Mouse (Mus musculus) erythroblast, adult 5-6 weeks (primary cell): ENCODE results near the gene Ankrd13d. TPM values are rescaled to one million over a fixed set of nuclear protein-coding genes. Genes with fewer than 3 reads are reported as not detected.
"Not testable (repeated sequence)": the region's sequence is repeated elsewhere in the genome, so short reads cannot be mapped to it uniquely, and the experiment has no call there.

Experiments
- ATAC-seq: replicated peaks from 2 replicates; pipeline ENCODE4 v1.8.0; 2016; ENCODE audit warnings: moderate number of reproducible peaks, mild to moderate bottlenecking, moderate TSS enrichment, inconsistent platforms; ENCODE audit not compliant: poor library complexity, low FRiP score, severe bottlenecking
- total RNA-seq, 2 experiments: library from RNA; stranded (forward) in 1 of 2; stranded (reverse) in 1 of 2; fragments of 150-400 nt in 1 of 2; fragments of 200-764, 138-1000 nt in 1 of 2; gene quantifications; 2 replicates each; pipeline versions ENCODE4 v1.2.3 to v1.2.4; 2015 to 2017; ENCODE audit warnings: low replicate concordance in 2 of 2

The Ankrd13d gene
- total RNA-seq, 2 experiments from 2014 or later, result not detected

GRCm38 (mm10) chr19:4268566-4269361 is 14.2 kb downstream of the Ankrd13d start, which contains the start of gene Ssh3:
TSS of gene Ssh3 (minus strand) at chr19:4269180.
- ATAC-seq, result peak; percentile 55

DNA sequence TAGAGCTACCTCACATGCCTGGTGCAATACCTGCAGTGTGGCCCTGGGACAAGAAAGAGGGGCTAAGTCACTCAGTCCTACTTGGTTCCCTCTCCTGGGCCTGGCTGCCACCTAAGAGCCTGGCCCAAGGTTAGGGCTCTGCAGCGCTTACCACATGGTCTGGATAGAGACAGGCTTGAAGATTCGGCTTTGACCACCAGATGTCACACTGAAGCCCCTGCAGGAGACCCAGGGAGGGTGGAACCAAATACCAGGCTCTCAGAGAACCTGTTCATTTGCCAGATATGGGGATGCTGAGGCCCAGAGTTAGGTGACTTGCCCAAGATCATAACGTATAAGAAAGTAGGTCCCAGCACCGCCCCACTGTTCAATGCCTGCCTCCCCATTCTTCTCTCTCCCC is 17.0 kb downstream of the Ankrd13d start:
- ATAC-seq, result no peak

- no peak for ATAC-seq
Measured at GRCm38 (mm10) chr19:4264171-4264780, 18.7 kb downstream of the Ankrd13d start.

DNA sequence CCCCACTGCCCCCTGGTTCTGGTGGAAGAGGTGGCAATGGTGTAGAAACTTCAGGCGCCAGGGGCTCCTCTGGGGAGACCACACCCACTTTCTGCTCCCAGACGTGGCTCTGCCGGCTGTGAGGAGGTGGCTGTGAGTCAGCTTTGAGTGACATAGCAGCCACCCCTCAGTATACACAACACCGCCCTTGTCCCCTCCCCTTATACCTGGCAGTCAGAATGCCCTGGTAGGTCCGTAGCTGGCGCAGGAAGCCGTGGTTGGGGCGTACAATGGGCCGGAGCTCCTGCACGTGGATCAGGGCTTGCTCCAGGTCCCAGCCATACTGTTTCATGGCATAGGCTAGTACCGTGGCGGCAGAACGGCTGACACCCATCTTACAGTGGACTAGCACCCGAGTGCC is 19.2 kb downstream of the Ankrd13d start:
- no peak for ATAC-seq

DNA sequence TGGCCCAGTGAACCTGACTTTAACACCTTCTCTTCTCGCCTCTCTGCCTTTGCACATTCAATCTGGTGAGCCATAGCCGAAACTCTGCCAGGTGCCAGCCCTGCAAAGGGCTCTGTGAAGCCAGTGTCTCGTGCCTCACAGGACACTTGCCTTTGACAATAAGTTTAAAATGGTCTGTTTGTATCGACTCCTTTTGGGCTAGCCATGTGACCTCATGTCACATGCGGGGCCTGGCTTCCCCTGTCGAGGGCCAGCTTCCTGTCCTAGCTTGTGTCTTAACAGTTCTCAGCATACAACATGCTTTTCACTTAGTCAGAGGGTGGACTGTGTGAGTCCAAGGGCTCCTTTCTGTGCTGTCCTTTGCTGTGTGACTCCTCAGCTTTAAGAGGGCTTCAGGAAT is 20.2 kb downstream of the Ankrd13d start:
- no peak for ATAC-seq

GRCm38 (mm10) chr19:4261038-4261698 is 21.8 kb downstream of the Ankrd13d start:
- ATAC-seq, result no peak

- no peak; the same call in 1 of the 2 replicates for ATAC-seq
Measured at GRCm38 (mm10) chr19:4257897-4258252, 25.1 kb downstream of the Ankrd13d start.

- ATAC-seq, result peak; percentile 94
Measured at GRCm38 (mm10) chr19:4257216-4257896, 25.6 kb downstream of the Ankrd13d start.

DNA sequence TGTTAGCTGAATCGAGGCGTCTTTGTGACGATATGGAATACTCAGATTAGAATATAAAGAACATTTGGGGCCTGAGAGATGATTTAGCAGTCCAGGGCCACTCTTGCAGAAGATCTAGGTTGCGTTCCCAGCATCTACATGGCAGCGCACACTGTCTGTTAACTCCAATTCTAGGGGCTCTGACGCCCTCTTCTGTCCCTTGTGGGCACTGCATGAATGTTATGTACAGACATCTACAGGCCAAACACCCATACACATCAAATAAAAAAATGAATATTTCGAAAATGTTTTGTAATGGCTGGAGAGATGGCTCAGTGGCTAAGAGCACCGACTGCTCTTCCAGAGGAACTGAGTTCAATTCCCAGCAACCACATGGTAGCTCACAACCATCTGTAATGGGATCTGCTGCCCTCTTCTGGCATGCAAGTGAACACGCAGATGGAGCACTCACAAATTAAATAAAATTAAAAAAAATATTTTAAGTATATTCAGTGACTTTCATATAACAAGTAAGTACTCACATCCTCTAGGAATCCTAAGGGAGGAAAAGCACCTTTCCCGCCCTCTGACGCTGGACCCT is 27.3 kb downstream of the Ankrd13d start:
- ATAC-seq, result no peak

DNA sequence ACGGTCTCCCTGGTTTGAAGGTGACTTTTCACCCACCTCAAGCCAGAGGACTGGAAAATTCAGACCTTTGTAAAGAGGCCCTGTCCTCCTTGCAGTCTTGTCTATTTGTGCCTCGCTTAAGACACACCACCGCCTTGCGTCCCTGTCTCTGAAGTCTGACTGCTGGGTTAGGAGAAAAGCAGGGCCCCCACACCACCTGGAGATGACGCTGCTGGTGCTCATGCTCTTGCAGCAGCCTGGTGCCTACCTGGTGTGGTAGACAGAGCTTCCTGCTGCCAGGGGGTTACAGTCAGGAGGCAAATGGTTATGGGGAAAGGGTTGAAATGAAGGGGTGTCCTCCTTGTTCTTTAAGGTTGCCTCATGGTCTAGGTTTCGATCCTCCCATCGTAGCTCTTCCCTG is 28.7 kb downstream of the Ankrd13d start:
- ATAC-seq, result no peak

- not testable (repeated sequence) for ATAC-seq
Measured at GRCm38 (mm10) chr19:4248683-4249082, 34.3 kb downstream of the Ankrd13d start.

DNA sequence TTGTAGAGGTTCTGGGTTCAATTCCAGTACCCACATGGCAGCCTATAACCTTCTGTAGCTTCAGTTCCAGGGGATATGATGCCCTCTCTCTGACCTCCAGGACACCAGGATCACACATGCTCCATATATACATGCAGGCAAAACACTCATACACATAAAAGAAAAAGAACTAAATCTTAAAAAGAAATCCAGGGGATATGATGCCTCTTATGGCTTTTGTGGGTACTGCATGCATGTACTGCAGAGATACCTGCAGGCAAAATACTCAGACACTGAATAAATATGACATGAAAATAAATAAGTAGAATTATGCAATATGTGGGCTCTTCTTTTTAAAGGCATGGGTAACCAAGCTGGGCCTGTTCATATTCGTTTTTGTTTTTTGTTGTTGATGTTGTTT is 35.9 kb downstream of the Ankrd13d start:
- ATAC-seq, result no peak

DNA sequence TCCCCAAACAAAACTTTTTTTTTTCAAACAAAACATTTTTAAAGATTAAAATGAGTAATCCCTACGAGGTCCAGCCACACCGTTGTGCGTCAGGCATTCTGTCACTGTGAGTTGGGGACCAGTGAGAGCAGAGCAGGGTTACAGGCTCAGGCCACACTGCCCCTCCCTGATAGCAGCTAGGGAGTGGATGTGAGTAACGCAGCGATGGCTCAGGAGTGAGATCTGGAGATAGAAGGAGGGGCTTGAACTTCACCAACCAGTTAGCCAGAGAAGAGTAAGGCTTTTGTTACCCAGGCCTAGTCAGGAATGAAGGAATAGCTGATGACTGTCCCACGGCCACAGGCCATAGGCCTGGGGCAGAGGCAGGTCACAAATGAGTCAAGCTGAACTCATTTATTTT is 38.2 kb downstream of the Ankrd13d start:
- ATAC-seq, result no peak

DNA sequence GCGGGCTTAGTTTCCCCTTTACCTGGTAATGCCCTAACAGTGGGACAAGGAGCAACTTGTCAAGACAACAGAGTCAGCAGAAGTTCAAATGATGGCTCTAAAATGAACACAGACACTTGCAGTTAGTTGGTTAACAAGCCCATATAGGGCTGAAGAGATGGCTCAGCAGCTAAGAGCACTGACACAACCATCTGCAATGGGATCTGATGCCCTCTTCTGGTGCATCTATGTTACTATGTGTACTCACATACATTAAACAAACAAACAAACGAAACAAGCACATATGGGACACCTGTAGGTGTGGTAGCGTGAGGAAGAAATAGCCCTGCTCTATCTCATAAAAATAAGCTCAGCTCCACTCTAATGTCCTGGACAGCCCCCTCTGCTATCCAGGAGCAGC is 40.5 kb downstream of the Ankrd13d start:
- ATAC-seq, result no peak

DNA sequence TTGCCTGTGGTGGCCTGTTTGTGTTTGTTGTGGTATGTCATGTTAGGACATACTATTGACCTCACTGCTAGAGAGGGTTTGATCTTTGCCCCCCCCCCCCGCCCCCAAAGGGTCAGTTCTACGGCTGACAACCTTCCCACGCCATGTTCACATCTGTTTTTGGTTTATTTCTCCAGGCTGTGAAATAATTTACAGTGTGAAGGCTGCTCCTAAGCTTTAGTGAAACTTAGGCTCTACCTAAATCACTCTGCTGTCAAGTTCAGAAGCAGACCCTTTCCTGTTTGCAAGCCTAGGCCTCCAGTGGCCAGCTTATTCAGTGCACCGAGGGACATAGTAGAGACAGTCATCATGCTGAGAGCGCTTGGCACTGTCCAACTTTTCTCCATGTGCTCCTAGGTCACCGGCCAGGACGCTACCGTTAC is 42.7 kb downstream of the Ankrd13d start:
- no peak for ATAC-seq

- no peak for ATAC-seq
Measured at GRCm38 (mm10) chr19:4234548-4234947, 48.4 kb downstream of the Ankrd13d start.

DNA sequence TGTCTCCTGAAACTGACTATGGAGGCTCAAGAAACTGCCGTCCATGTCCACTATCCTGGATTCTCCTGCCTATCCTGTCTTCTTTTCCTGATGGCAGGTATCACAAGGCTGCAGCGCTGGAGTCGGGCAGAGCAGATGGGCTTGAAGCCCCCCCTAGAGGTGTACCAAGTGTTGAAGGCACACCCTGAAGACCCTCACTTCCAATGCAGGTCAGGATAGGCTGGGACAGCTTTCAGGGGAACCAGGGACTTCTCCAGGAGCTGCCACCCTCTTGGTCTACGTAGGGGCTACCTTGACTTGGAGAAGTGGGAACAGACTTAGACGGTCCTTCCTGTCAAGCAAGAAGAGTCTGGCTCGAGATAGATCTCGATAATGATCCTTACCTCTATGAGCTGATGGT is 50.3 kb downstream of the Ankrd13d start:
- no peak for ATAC-seq

DNA sequence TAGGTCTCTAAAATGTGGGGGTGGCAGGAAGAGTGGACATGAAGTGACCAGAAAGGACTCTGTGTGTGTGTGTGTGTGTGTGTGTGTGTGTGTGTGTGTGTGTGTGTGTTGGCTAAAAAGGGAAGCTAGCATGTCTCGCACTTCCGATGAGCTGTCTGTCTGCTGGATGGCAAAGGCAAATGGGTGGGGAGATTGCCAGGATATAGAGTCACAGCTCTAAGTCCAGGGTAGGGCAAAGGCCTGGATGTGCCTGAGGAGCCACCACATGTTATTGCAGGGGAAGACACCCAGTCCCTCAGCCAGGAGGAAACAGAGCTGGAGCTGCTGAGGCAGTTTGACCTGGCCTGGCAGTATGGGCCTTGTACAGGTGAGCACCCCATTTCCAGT is 50.8 kb downstream of the Ankrd13d start:
- ATAC-seq, result peak; percentile 14; the same call in 1 of the 2 replicates

DNA sequence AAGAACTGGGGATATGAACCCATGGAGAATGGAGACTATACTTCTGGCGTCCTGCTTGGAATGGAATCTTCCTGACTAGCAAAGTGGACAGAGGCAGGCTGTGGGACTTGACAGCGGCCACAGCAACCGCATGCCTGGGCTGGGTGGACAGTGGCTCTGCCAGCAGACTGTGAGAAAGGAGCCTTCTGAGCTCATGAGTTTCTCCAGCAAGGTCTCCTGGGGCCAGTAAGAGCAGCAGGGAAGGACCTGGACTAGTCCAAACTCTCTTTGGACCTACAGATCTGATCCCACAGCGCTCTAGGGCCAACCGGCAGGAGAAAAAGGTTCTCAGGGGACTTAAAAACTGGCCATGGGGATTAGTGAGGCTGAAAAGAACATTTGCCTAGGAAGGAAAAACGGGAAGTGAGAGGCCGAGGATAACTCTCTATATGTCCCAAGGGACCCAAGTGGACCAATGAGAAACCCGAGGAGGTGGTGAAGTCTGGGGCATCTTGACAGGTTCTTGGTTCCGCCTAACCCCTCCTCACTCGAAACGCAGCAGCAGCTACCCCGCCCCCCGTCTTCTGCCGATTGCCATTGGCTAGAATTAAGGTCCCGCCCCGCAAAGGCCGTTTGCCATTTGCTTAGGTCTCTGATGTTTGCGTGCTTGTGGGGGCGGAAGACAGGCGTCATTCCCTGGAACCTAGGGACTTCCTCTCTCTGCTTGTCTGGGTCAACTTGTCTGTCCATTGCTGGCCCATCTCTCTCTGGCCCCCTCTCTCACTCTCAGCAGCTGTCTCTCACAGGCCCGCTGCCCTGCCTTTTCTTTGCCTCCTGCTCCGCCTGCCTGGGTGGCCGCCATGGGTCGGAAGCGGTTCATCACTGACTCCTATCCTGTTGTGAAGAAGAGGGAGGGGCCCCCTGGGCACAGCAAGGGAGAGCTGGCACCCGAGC is 51.4 kb downstream of the Ankrd13d start, which contains the start of gene Pold4:
Pold4 (plus strand) TSS at position 647 of the 933 bp plus-strand sequence.
- ATAC-seq, result peak; percentile 91
